Mouse (Mus musculus): ENCODE data around the gene Atp8a1. TPM values are rescaled to one million over a fixed set of nuclear protein-coding genes. Genes with fewer than 3 reads are reported as not detected.

Gene Atp8a1
- polyA plus RNA-seq, 1 experiment from 2014 or later, result 68.9 TPM

DNA sequence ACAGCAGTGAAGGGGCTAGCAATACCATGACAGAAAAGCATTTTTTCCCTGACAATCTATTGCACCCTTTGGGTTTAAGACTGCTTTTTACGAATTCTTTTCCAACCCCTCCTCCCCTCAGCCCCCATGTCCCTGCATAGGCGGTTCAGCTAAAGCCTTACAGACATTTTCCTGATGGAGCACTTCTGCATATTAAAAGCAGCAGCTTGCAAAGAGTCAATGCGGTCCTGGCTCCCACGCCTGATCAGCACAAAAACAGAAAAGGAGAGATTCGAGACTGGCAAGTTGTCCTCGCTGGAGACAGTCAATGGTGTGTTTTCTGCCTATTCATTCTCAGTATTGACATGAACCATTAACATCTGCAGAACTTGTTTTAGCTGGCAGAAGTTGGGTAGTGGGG lies 184.5 kb downstream of the Atp8a1 start:
- Histone ChIP-seq H3K9ac (replicated peaks; ENCODE audit: low read depth) (no peak overlapping the region), H3K27ac (ENCODE audit: low read length) (no peak overlapping the region), H3K9me3 (ENCODE audit: low read length) (no peaks in the 10 kb centered on the region), H3K36me3 (ENCODE audit: insufficient read depth, low read length) (0 out of 2 replicates have a peak, but pooled peaks cover 4% of the 10 kb centered on the region), H3K4me2 (replicated peaks; ENCODE audit: low read depth, low read length) (no peak overlapping the region), H3K4me1 (ENCODE audit: insufficient read depth, low read depth, low read length) (no peaks in the 10 kb centered on the region), H3K27me3 (replicated peaks; ENCODE audit: insufficient read depth, low read length) (no peaks in the 10 kb centered on the region), H3K4me3 (ENCODE audit: low read depth, low read length) (no peak overlapping the region)
- 58% methylated on average over 6 of the region's 6 CpGs for WGBS
- no peak for ATAC-seq
- no peak for DNase-seq (ENCODE audit: low spot score)
- TF ChIP-seq EP300 (IDR thresholded peaks at IDR 0.05) (no peak), CTCF (IDR thresholded peaks at IDR 0.05) (no peak)

DNA sequence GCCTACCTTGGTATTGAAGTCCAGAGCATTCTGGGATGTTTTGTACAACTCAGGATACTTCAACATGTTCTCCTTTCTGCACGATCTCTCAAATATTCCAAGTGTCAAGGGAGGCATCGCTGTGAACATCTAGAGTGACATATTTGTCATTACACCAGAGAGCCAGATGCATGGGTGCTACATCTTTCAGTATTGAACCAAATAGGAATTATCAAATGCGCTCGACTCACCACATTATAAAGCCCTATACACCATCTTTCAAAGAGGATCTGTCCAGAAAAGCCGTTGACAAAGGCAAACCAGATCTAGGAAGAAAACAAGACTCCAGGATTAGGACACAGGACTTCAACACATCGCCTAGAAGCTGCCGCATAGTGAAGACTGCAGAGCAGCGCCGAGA lies 187.4 kb downstream of the Atp8a1 start:
- Histone ChIP-seq H3K4me1 (ENCODE audit: insufficient read depth, low read depth, low read length) (no peaks in the 10 kb centered on the region), H3K9me3 (ENCODE audit: low read length) (no peaks in the 10 kb centered on the region), H3K4me3 (ENCODE audit: low read depth, low read length) (no peak overlapping the region), H3K27ac (ENCODE audit: low read length) (no peak overlapping the region), H3K4me2 (replicated peaks; ENCODE audit: low read depth, low read length) (no peak overlapping the region), H3K9ac (replicated peaks; ENCODE audit: low read depth) (no peak overlapping the region), H3K27me3 (replicated peaks; ENCODE audit: insufficient read depth, low read length) (no peaks in the 10 kb centered on the region), H3K36me3 (ENCODE audit: insufficient read depth, low read length) (peaks cover 4% of the 10 kb centered on the region; the same call in 1 of the 2 replicates)
- ATAC-seq, result no peak
- no peak for DNase-seq (ENCODE audit: low spot score)
- WGBS, result 93% methylated on average over 9 of the region's 9 CpGs
- TF ChIP-seq EP300 (IDR thresholded peaks at IDR 0.05) (no peak), CTCF (IDR thresholded peaks at IDR 0.05) (no peak)

DNA sequence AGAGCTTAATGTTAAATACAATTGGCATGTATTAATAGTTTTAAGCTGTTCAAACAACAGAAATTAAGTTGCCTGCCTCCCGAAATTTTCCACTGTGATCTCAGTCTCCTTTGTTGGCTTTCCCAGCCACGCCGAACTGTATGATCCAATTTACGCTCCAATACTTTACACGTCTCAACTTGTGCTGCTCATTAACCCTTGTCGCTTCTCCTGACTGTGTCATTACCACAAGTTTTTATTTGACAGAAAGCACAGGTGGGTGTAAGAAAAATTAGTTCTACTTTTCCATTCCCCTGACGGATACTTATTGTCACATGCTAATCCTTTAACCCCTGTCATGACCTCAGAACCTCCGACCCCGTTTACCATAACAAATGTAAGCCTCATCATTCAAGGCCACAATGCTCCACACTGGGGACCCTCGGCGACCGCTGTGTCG lies 190.4 kb downstream of the Atp8a1 start:
- no peak overlapping the region for H3K27ac ChIP-seq (ENCODE audit: low read length)
- H3K4me1 ChIP-seq (ENCODE audit: insufficient read depth, low read depth, low read length), result no peaks in the 10 kb centered on the region
- H3K4me3 ChIP-seq (ENCODE audit: low read depth, low read length), result no peak overlapping the region
- no peak for ATAC-seq
- TF ChIP-seq CTCF (IDR thresholded peaks at IDR 0.05) (no peak), EP300 (IDR thresholded peaks at IDR 0.05) (no peak)
- 69% methylated on average over 13 of the region's 13 CpGs for WGBS
- no peaks in the 10 kb centered on the region; the same call in 1 of the 2 replicates for H3K36me3 ChIP-seq (ENCODE audit: insufficient read depth, low read length)
- H3K9ac ChIP-seq (replicated peaks; ENCODE audit: low read depth), result no peak overlapping the region
- no peak overlapping the region for H3K4me2 ChIP-seq (replicated peaks; ENCODE audit: low read depth, low read length)
- no peak for DNase-seq (ENCODE audit: low spot score)
- no peaks in the 10 kb centered on the region for H3K9me3 ChIP-seq (ENCODE audit: low read length)
- H3K27me3 ChIP-seq (replicated peaks; ENCODE audit: insufficient read depth, low read length), result no peaks in the 10 kb centered on the region

DNA sequence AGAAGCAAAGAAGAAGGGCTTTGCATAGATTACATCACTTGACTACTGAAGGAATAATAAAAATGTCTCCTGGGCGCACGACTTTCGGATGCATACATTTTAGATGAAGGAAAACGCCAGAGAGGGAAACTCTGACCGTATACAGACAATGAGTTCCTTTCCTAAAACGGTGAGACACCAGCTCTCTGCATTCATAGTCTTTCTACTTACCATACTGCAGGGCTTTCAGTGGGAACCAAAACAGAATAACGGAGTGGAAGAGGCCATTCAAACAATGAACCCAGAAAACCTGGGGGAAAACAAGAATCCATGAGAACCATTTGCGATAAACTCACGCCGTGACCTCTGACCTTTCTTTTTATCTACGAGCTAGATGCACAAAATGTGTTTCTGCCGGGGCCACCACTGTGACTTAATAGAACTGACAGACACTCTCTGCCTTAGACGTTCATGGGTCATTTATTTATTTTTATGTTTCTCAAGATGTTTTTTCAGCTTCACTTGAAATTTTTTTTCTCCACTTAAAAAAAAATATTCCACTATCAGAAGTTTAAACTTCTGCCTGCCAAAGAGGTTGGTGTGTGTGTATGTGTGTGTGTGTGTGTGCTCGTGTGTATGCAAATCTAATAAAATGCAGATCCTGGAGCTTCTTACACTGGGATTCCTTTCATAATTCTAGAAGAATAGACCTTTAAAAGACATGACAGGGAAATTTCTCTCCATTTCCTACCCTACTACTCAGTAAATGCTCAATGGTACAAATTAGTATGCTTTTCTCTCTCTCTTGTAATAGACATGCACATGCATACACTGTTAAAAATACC lies 191.3 kb downstream of the Atp8a1 start:
- WGBS, result 66% methylated on average over 14 of the region's 14 CpGs
- DNase-seq (ENCODE audit: low spot score), result no peak

DNA sequence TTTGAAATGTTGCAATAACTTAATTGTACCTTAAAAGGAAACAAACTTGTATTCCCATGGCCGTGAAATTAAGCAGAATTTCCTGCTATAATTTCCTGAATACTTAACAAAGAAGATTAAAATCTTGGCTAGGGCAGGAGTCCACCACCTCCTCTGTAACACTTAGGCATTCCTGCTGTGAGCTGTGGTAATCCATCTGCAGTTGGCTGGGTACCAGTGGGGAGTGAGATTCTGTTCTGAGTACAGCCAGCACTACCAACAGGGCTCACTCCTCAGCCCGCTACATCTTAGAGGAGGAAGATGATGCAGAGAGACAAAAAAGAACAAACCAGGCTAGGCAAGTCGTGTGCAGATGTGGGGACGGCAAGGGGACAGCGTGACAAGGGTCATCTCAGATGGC lies 192.7 kb downstream of the Atp8a1 start:
- Histone ChIP-seq H3K9ac (replicated peaks; ENCODE audit: low read depth) (no peak overlapping the region), H3K4me3 (ENCODE audit: low read depth, low read length) (no peak overlapping the region), H3K36me3 (ENCODE audit: insufficient read depth, low read length) (peaks cover under 1% of the 10 kb centered on the region; the same call in 1 of the 2 replicates), H3K4me1 (ENCODE audit: insufficient read depth, low read depth, low read length) (no peaks in the 10 kb centered on the region), H3K4me2 (replicated peaks; ENCODE audit: low read depth, low read length) (no peak overlapping the region), H3K27me3 (replicated peaks; ENCODE audit: insufficient read depth, low read length) (no peaks in the 10 kb centered on the region), H3K9me3 (ENCODE audit: low read length) (no peaks in the 10 kb centered on the region), H3K27ac (ENCODE audit: low read length) (no peak overlapping the region)
- WGBS, result 78% methylated on average over 5 of the region's 5 CpGs
- no peak for TF ChIP-seq EP300 (IDR thresholded peaks at IDR 0.05)
- TF ChIP-seq CTCF (IDR thresholded peaks at IDR 0.05), result no peak
- DNase-seq (ENCODE audit: low spot score) (no peak), ATAC-seq (no peak)

More for the DNA sequence above, 191.3 kb downstream of the Atp8a1 start:
- Histone ChIP-seq H3K27ac (ENCODE audit: low read length) (no peak overlapping the region), H3K36me3 (ENCODE audit: insufficient read depth, low read length) (no peaks in the 10 kb centered on the region; the same call in 1 of the 2 replicates), H3K9ac (replicated peaks; ENCODE audit: low read depth) (no peak overlapping the region), H3K27me3 (replicated peaks; ENCODE audit: insufficient read depth, low read length) (no peaks in the 10 kb centered on the region), H3K4me2 (replicated peaks; ENCODE audit: low read depth, low read length) (no peak overlapping the region), H3K4me1 (ENCODE audit: insufficient read depth, low read depth, low read length) (no peaks in the 10 kb centered on the region), H3K9me3 (ENCODE audit: low read length) (no peaks in the 10 kb centered on the region), H3K4me3 (ENCODE audit: low read depth, low read length) (no peak overlapping the region)
- no peak for ATAC-seq
- TF ChIP-seq CTCF (IDR thresholded peaks at IDR 0.05) (no peak), EP300 (IDR thresholded peaks at IDR 0.05) (no peak)

DNA sequence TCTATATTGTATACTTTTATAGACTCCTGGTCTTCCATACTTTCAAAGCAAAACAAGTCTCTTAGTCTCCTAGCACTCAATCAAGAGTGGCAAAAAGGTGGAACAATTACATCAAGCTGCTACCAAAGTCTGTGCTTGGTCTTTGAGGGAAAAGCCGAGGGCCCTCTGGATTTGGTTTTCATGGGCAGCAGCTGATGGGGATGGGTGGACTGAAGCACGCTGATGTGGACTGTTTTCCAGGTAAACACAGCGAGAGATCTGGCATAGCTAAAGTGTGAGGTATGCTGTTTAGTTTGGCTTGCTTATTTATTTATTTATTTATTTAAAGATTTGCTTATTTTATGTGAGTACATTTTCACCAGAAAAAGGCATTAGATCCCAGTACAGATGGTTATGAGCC lies 193.7 kb downstream of the Atp8a1 start:
- DNase-seq (ENCODE audit: low spot score) (no peak), ATAC-seq (no peak)
- no peak overlapping the region for H3K4me2 ChIP-seq (replicated peaks; ENCODE audit: low read depth, low read length)
- WGBS, result 88% methylated on average over 3 of the region's 3 CpGs
- peaks cover 4% of the 10 kb centered on the region; the same call in 1 of the 2 replicates for H3K36me3 ChIP-seq (ENCODE audit: insufficient read depth, low read length)
- no peak overlapping the region for H3K9ac ChIP-seq (replicated peaks; ENCODE audit: low read depth)
- no peaks in the 10 kb centered on the region for H3K9me3 ChIP-seq (ENCODE audit: low read length)
- TF ChIP-seq EP300 (IDR thresholded peaks at IDR 0.05) (no peak), CTCF (IDR thresholded peaks at IDR 0.05) (no peak)
- no peaks in the 10 kb centered on the region for H3K4me1 ChIP-seq (ENCODE audit: insufficient read depth, low read depth, low read length)
- H3K27ac ChIP-seq (ENCODE audit: low read length), result no peak overlapping the region
- no peak overlapping the region for H3K4me3 ChIP-seq (ENCODE audit: low read depth, low read length)
- H3K27me3 ChIP-seq (replicated peaks; ENCODE audit: insufficient read depth, low read length), result no peaks in the 10 kb centered on the region

Measured in lung, postnatal 0 days (tissue).